Mouse (Mus musculus): ENCODE results near the gene Dmtf1. TPM values are rescaled to one million over a fixed set of nuclear protein-coding genes. Genes with fewer than 3 reads are reported as not detected.
A peak's percentile ranks its signal among the peaks of the same experiment; 100 is the strongest.

The Dmtf1 gene
- polyA plus RNA-seq, 1 experiment: 94.3 TPM

GRCm38 (mm10) chr5:9114162-9114561 lies 47.4 kb downstream of the Dmtf1 start:
- Histone ChIP-seq H3K9ac (ENCODE audit: low read depth, poor library complexity, severe bottlenecking) (no peak overlapping the region), H3K4me3 (ENCODE audit: low read depth, low read length) (no peak overlapping the region), H3K27ac (ENCODE audit: insufficient read depth, low read length) (no peak overlapping the region), H3K4me1 (ENCODE audit: control insufficient read depth, insufficient read depth, low read length) (no peaks in the 10 kb centered on the region), H3K9me3 (replicated peaks; ENCODE audit: control insufficient read depth, insufficient read depth, low read length, poor library complexity, severe bottlenecking) (no peaks in the 10 kb centered on the region), H3K27me3 (ENCODE audit: control insufficient read depth, insufficient read depth, low read length, poor library complexity, severe bottlenecking) (no peaks in the 10 kb centered on the region), H3K36me3 (ENCODE audit: control insufficient read depth, insufficient read depth, low read length, poor library complexity, severe bottlenecking) (peaks cover 12% of the 10 kb centered on the region)
- TF ChIP-seq CTCF (IDR thresholded peaks at IDR 0.05; ENCODE audit: low read depth, low read length) (no peak), POLR2A (IDR thresholded peaks at IDR 0.05; ENCODE audit: insufficient read depth, low read length) (no peak)

DNA sequence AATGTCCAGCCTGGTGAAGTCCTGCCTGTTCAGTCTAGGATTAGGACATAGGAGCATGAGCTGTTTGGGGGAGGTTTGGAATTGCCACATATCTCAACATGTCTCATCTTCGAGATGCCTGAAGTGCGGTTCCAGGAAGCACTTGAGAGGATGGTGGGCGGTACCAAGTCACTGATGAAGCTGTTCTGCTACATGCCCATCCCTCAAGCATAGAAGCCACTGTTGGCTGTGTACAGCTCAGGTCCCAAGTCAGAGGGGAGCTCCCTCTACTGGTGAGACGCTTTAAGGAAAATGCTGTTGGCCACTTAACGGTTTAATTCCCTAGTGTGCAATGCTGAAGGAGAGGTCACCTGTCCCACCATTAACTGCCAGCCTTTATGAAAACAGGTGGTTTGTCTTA lies 49.8 kb downstream of the Dmtf1 start:
- H3K9ac ChIP-seq (ENCODE audit: low read depth, poor library complexity, severe bottlenecking): no peak overlapping the region
- H3K27me3 ChIP-seq (ENCODE audit: control insufficient read depth, insufficient read depth, low read length, poor library complexity, severe bottlenecking): no peaks in the 10 kb centered on the region
- H3K27ac ChIP-seq (ENCODE audit: insufficient read depth, low read length): no peak overlapping the region
- no peaks in the 10 kb centered on the region for H3K4me1 ChIP-seq (ENCODE audit: control insufficient read depth, insufficient read depth, low read length)
- no peaks in the 10 kb centered on the region for H3K9me3 ChIP-seq (replicated peaks; ENCODE audit: control insufficient read depth, insufficient read depth, low read length, poor library complexity, severe bottlenecking)
- H3K36me3 ChIP-seq (ENCODE audit: control insufficient read depth, insufficient read depth, low read length, poor library complexity, severe bottlenecking): peaks cover 2% of the 10 kb centered on the region; the same call in 1 of the 2 replicates
- H3K4me3 ChIP-seq (ENCODE audit: low read depth, low read length): no peak overlapping the region
- TF ChIP-seq POLR2A (IDR thresholded peaks at IDR 0.05; ENCODE audit: insufficient read depth, low read length): no peak
- peak; percentile 78 for TF ChIP-seq CTCF (IDR thresholded peaks at IDR 0.05; ENCODE audit: low read depth, low read length)

GRCm38 (mm10) chr5:9111285-9111684 lies 50.3 kb downstream of the Dmtf1 start:
- no peak overlapping the region for H3K9ac ChIP-seq (ENCODE audit: low read depth, poor library complexity, severe bottlenecking)
- no peak overlapping the region for H3K27ac ChIP-seq (ENCODE audit: insufficient read depth, low read length)
- TF ChIP-seq EP300 (IDR thresholded peaks at IDR 0.05; ENCODE audit: insufficient read depth, low read depth, low read length) (no peak), POLR2A (IDR thresholded peaks at IDR 0.05; ENCODE audit: insufficient read depth, low read length) (no peak), CTCF (IDR thresholded peaks at IDR 0.05; ENCODE audit: low read depth, low read length) (no peak)
- H3K9me3 ChIP-seq (replicated peaks; ENCODE audit: control insufficient read depth, insufficient read depth, low read length, poor library complexity, severe bottlenecking): no peaks in the 10 kb centered on the region
- no peaks in the 10 kb centered on the region for H3K4me1 ChIP-seq (ENCODE audit: control insufficient read depth, insufficient read depth, low read length)
- H3K27me3 ChIP-seq (ENCODE audit: control insufficient read depth, insufficient read depth, low read length, poor library complexity, severe bottlenecking): no peaks in the 10 kb centered on the region
- peaks cover under 1% of the 10 kb centered on the region; the same call in 1 of the 2 replicates for H3K36me3 ChIP-seq (ENCODE audit: control insufficient read depth, insufficient read depth, low read length, poor library complexity, severe bottlenecking)
- no peak overlapping the region for H3K4me3 ChIP-seq (ENCODE audit: low read depth, low read length)

- Histone ChIP-seq H3K9me3 (replicated peaks; ENCODE audit: control insufficient read depth, insufficient read depth, low read length, poor library complexity, severe bottlenecking) (no peaks in the 10 kb centered on the region), H3K36me3 (ENCODE audit: control insufficient read depth, insufficient read depth, low read length, poor library complexity, severe bottlenecking) (no peaks in the 10 kb centered on the region), H3K27ac (ENCODE audit: insufficient read depth, low read length) (no peak overlapping the region), H3K4me1 (ENCODE audit: control insufficient read depth, insufficient read depth, low read length) (no peaks in the 10 kb centered on the region), H3K9ac (ENCODE audit: low read depth, poor library complexity, severe bottlenecking) (no peak overlapping the region), H3K4me3 (ENCODE audit: low read depth, low read length) (no peak overlapping the region), H3K27me3 (ENCODE audit: control insufficient read depth, insufficient read depth, low read length, poor library complexity, severe bottlenecking) (no peaks in the 10 kb centered on the region)
- no peak for TF ChIP-seq POLR2A (IDR thresholded peaks at IDR 0.05; ENCODE audit: insufficient read depth, low read length)
- peak; percentile 45 for TF ChIP-seq CTCF (IDR thresholded peaks at IDR 0.05; ENCODE audit: low read depth, low read length)
Observed at GRCm38 (mm10) chr5:9109582-9109981, 52.0 kb downstream of the Dmtf1 start.

DNA sequence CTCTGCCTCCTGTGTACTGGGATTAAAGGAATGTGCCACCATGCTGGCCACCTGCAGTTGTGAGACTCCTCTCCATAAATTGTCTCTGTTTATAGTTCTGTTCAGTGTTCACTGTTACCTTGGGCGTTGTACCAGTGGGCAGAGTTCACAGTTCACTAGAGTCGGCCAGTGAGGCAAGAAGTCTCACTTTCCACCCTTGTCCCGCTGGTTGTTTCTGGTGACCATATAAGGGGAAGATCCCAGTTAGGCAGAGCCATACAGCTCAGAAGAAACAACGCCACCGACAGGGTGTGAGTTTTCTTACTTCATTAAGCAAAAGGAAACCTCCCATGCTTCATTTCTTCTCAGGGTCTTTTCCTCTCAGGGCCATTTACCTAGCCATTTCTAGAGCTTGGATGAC lies 53.1 kb downstream of the Dmtf1 start:
- Histone ChIP-seq H3K9me3 (replicated peaks; ENCODE audit: control insufficient read depth, insufficient read depth, low read length, poor library complexity, severe bottlenecking) (no peaks in the 10 kb centered on the region), H3K27me3 (ENCODE audit: control insufficient read depth, insufficient read depth, low read length, poor library complexity, severe bottlenecking) (no peaks in the 10 kb centered on the region), H3K4me3 (ENCODE audit: low read depth, low read length) (no peak overlapping the region), H3K27ac (ENCODE audit: insufficient read depth, low read length) (no peak overlapping the region), H3K9ac (ENCODE audit: low read depth, poor library complexity, severe bottlenecking) (no peak overlapping the region), H3K36me3 (ENCODE audit: control insufficient read depth, insufficient read depth, low read length, poor library complexity, severe bottlenecking) (no peaks in the 10 kb centered on the region), H3K4me1 (ENCODE audit: control insufficient read depth, insufficient read depth, low read length) (no peaks in the 10 kb centered on the region)
- TF ChIP-seq CTCF (IDR thresholded peaks at IDR 0.05; ENCODE audit: low read depth, low read length) (no peak), EP300 (IDR thresholded peaks at IDR 0.05; ENCODE audit: insufficient read depth, low read depth, low read length) (no peak)

DNA sequence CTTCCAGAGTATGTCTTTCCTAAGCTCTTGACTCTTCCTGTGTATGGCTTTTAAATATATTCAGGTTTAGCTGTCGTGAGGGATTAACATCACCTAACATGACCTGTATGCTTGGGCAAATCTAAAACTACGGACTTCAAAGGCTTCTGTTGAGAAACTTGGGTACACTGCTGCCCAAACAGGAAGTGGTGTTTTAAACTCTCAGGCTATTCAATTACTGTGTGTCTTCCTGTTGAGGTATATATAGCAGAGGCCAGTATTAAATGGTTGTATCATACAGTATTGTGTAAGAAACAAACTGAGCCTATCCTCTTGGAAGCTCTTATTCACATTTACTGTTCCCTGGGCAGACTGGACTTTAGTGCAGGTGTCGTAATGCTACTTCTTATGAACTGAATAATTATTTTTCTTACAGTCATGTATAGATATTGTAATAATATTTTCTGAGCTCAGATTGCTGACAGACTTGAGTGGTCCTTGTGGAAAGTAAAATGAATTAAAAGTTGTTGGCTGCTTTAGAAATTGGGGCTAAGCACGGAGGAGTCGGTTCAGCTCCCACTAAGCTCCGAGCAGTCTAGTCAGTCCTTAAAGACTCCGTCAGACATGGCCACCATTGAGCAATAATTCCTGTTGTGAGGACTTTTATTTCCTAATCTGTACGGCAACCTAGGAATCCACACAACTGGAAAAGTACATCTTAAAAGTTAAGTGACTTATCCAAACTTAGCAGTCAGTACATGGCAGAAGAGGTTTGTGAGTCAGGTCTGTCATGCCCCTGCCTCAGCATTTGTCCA lies 54.1 kb downstream of the Dmtf1 start:
- no peak overlapping the region for H3K27ac ChIP-seq (ENCODE audit: insufficient read depth, low read length)
- no peaks in the 10 kb centered on the region for H3K27me3 ChIP-seq (ENCODE audit: control insufficient read depth, insufficient read depth, low read length, poor library complexity, severe bottlenecking)
- H3K4me3 ChIP-seq (ENCODE audit: low read depth, low read length): no peak overlapping the region
- no peaks in the 10 kb centered on the region for H3K36me3 ChIP-seq (ENCODE audit: control insufficient read depth, insufficient read depth, low read length, poor library complexity, severe bottlenecking)
- H3K9me3 ChIP-seq (replicated peaks; ENCODE audit: control insufficient read depth, insufficient read depth, low read length, poor library complexity, severe bottlenecking): no peaks in the 10 kb centered on the region
- TF ChIP-seq EP300 (IDR thresholded peaks at IDR 0.05; ENCODE audit: insufficient read depth, low read depth, low read length) (no peak), POLR2A (IDR thresholded peaks at IDR 0.05; ENCODE audit: insufficient read depth, low read length) (no peak), CTCF (IDR thresholded peaks at IDR 0.05; ENCODE audit: low read depth, low read length) (no peak)
- no peak overlapping the region for H3K9ac ChIP-seq (ENCODE audit: low read depth, poor library complexity, severe bottlenecking)
- no peaks in the 10 kb centered on the region for H3K4me1 ChIP-seq (ENCODE audit: control insufficient read depth, insufficient read depth, low read length)

Measured in ES-Bruce4 (cell line).